Mouse (Mus musculus) cerebellum, adult 9-11 months (tissue): ENCODE measurements around the gene Ubl3.

Experiments used
- DNase-seq: peaks from one replicate; pipeline ENCODE4 v3.0.0; 2022

Gene Ubl3

DNA sequence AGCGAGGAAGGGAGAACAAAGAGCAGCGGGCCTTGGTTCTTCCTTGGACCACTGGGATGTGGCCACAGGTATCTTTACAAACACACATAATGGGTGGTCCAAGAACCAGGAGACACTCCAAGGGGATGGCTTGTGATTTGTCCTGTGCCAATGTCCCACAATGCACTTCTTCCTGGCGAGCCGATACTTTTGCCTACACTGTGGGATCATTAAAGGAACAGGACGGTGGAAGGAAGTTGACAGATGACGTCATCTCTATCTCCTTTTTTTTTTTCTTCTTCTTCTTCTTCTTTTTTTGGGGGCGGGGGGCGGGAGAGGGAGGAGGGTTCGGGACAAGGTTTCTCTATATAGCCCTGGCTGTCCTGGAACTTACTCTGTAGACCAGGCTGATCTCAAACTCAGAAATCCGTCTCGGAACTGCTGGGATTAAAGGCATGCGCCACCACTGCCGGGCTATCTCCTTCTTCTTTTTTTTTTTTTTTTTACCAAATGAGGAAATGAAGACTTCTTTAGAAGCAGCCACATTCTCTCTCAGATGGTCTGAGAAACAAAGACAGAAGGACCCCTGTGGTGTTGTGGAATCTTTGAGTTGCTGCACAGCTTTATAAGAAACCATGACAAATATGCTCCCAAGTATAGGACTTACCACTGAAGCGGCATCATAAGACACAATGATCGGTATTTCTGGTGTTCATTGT lies 6.8 kb upstream of the Ubl3 start:
- DNase-seq: no peak

DNA sequence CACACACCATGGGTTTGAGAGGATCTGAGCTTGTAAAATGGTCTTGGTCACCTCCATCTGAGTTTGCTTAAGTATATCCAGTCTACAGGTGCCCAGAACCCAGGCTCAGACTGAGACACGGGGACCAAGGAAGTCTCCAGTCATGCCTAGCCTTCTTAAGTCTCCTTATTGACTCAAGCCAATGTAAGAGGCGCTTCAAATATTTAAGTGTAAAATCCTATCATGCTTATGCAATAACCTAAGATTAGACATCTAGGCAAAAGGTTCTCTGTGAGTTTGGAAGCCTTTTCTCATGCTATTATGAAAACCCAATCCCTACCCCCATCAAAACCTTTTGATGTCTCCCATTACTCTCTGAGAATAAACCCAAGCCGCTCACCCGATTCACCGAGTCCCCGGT lies 5.9 kb upstream of the Ubl3 start:
- DNase-seq: no peak

DNA sequence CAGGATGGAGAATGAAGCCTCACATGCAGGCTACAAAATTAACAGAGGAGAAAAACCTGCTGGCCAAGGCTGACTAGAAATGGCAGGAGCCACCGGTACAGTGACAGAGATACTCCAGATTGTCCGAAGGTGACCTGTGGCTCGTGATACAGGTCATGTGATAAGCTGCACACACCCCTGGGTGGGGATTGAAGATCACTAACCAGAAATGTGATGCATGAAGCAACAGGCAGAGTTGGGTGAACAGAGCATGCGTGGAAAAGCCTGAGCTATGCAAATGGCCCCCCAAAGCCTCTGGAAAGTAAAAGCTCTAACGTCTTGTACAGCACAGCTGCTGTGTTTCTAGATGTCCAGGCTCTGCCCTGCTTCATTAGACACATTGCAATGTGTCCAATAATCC lies 3.9 kb upstream of the Ubl3 start:
- DNase-seq: no peak

DNA sequence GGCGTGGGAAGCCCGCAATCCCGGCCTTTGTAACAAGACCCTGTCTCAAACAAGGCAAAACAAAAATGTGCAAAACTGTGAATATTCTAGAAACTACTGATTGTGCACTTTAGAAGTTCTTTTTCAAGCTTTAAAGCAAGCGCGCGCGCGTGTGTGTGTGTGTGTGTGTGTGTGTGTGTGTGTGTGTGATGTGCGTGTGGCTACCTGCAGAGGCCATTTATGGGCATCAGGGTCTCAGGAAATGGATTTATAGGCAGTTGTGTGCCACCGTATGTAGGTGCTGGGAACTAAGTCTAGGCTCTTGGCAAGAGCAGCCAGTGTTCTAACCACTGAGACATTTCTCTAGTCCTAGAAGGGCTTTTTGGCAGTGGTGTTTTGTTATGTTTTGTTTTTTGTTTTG lies 2.6 kb upstream of the Ubl3 start:
- DNase-seq: no peak

DNA sequence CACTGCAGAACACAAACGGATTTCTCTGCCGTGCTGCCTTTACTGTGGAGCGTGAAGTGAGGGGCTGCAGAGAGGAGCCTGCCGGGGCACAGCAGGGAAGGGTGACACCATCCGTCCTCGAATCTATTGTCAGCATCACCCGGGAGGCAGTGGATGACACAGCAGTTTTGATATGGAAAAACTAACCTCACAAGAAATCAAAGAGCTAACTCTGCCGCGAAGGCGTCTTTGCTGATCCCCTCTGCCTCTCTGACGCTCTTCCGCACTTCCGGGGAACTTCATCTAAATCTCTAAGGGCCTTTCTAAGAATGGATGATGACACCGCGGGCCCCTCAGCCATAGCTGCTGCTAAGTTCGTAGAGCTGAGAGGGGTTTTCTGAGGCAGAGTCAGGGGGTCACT lies 2.1 kb upstream of the Ubl3 start:
- DNase-seq: no peak

DNA sequence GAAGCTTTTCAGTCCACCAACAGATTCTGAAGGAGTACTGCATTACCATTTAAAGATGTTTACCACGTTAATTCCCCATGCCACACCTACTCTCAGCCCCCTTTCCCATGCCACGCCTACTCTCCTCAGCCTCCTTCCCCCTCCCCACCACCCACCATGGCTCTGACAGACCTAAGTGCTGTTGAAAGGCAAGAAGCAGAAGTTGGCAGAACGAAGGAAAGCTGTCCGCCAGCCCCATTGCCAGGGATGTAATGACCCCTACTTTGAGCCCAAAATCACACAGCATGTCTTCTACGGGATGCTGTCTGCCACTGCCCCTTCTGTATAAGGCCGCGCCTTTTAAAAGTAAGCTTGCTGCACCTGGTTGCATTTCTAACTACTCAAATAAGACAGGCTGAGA lies 1.7 kb upstream of the Ubl3 start:
- DNase-seq: peak; percentile 34

DNA sequence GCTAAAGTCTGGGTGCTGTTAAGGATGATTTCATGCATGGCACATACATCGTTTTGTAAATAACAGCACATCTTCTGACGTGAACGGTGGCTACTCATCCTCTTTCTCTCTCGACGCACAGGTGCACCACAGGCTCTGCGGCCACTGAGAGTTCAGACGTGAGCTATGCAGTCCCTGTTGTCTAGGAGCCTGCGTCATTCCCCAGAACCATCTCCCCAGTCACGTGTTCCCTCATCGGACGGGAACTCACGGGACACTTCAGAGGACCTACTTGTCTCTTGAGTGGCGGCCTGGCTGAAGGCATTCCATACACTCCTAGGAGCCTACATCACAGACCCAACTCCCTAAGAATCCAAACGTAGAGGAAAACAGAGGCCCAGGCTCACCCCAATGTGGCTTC lies 1.1 kb upstream of the Ubl3 start:
- peak; percentile 61 for DNase-seq

DNA sequence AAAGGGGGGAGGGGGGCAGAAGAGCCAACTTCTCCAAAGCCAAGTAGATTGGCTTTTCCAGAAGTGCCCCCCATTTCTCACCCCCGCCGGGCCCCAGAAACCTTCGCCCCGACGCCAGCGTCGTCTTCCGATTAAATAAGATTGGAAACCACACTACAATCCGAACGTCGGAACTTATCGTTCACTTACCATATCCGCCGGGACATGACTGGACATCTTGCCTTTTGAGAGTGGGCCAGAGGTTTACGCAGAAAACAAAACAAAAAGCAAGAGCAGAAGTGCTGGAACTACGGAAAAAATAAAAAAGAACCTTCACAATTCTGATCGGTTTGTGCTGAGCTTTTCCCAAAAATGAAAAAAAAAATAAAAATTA lies 839 bp downstream of the Ubl3 start:
- peak; percentile 59 for DNase-seq

DNA sequence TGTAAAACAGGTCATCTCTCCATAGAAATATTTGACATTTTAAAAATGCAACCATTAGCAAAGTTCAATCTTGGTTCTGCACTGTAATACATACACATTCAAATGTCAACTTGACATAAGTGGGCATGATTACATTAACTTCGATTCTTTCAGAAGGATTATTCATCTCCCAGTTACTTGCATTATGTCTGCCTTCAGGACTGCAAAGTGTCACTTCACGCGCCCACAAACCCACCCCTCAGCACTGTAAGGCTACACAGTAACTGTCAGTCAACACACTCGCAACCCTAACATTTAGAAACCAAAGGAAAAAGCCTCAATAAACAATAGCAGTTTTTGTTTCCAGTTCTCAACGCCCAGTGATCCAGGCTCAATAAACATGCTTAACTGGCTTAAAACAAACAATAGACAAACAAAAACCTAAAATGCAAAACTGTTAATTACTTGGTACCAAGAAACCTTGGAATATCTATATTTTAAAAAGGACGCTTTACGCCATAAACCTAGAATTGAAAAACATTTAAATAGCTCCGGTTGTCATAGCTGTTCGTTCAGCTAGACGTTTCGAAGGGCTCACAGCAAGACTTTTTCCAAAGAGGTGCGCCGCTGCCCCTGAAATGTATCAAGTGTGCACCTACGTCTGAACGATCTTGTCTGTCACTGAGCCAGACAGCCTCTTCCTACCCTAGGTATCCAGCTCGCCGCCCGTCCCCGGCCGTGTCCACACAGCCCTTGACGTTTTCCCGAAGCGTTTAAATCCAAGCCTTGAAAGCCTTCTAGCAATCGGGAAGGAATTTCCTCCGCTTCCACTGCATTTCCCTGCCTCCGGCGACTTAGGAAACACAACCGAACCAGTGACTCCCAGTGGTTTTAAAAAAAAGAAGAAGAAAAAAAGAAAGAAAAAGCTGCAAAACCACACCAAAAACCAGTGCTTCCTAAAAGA lies 1.5 kb downstream of the Ubl3 start:
- DNase-seq: peak; percentile 71

DNA sequence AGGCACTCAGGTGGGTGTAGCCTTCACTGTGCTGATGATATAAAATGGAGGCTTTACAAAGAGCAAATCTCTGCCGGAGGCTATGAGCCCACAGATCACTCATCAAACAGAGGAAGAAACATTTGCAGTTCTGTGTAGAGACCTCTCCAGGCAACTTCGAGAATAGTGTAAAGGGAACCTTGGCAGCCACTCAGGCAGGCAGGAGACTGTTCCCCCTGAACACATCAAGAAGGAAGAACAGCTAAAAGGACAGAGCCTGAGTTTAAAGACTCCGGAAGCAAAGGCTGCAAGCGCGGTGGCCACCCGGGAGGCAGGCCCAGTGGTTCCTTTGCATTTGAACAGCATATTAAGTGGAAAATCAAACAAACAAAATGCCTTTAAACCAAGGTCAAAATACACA lies 2.2 kb downstream of the Ubl3 start:
- DNase-seq: peak; percentile 42

DNA sequence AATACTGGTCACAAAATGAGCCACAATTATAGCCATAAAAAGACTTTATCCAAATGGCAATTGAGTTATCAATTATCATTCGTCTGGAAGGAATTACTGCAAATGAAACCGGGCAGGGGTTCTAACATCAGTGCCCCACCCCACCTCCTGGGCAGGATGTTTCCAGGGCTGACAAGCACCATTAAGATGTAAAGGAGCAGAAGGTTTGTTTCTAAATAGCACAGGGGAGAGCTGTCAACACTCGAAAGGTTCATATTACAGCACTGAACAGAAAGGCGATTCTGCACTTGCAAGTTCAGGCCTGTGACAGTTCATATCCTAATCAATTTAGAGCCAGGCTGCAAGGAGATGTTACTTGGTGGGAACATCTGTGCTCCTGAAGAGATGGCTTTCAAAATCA lies 3.3 kb downstream of the Ubl3 start:
- no peak for DNase-seq

DNA sequence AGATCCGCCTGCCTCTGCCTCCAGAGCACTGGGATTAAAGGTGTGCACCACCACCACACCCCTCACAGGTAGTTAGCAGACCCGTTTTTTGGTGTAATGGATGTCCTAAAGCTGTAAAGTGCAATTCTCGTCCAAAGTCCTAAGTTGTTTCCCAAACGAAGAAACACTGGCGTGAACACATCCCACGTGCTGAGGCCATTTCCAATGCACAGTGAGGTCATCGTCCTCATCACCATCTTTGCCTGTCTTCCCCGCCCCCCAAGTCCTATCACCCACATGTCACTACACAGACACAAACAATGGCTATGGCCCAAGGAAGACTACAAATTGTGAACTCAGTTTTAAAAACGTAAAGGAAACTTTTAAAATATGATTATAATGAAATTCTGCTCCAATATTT lies 4.0 kb downstream of the Ubl3 start:
- DNase-seq: no peak

DNA sequence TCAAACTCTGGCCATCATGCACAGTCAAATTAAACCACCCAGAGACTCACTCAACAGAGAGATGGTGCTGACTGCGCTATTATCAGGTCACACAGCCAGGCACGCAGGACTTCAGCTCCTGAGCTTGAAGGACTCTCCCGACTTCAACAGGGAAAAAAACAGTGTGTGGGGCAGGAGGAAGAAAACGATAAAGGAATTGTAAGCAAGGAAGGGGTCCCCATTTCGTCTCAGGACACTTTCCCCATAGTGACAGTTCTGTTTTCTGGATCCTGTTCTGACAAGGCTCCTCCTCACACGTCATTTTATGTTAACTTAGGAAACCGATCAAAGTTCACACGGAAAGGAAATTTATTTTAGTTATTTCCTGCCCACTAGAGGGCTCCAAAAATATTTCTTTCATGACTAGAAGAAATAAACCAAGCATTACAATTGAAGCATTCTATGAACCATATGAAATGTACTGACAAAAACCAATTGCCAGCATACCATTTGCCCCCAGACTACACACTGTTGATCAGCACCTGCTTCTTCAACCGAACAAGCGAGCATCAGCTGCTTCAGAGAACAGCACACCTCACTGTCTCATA lies 4.6 kb downstream of the Ubl3 start:
- no peak for DNase-seq

DNA sequence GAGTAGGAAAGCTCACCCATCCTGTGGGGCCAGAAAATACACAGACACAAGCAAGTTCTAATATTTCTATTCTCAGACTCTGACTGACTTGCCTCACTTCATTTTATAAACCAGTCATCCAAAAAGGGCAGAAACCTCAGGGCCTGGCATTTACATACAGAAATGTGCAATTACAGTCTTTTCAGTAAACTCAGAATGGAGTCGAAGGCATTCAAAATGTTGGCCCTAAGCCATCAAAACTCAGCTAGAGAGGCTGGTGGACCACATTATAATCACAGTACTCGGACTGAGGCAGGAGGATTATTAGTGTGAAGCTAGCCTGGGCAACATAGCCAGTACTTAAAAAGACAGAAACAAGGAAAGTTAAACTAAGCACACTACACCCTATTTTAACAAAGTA lies 5.6 kb downstream of the Ubl3 start:
- no peak for DNase-seq

DNA sequence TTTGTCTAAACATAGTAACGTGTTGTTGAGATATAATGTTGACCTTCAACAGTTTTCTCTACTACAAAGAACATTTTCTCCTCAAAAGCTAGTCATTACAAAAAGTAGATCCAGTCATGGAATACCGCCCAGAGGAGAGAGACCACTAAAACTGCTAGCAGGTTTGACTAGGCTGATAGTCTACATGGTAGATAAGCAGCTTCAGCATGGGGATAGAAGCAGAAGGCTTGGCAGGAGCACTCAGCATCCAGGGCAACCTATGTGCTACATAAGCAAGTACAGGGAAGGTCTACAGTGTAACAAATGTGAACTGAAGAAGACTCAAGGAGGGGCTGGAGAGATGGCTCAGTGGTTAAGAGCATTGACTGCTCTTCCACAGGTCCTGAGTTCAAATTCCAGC lies 7.9 kb downstream of the Ubl3 start:
- no peak for DNase-seq

DNA sequence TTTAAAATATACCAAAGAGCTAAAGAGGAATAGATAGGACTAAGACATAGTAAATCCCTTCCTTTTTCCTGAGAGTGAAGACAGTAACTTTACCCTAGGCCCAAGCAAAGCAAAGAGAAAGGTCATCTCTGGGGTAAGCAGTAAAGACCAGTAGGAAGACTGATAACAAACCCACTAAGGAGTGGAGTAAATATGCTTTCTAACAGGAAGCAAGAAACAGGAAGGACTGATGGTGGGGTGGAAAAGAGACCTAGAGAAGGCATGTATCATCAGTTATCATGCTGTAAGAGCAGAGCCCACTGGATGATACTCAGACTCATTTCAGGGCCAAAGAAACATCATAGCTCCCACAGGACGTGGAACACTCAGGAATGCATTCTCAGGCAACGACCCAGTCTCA lies 10.4 kb downstream of the Ubl3 start:
- no peak for DNase-seq

DNA sequence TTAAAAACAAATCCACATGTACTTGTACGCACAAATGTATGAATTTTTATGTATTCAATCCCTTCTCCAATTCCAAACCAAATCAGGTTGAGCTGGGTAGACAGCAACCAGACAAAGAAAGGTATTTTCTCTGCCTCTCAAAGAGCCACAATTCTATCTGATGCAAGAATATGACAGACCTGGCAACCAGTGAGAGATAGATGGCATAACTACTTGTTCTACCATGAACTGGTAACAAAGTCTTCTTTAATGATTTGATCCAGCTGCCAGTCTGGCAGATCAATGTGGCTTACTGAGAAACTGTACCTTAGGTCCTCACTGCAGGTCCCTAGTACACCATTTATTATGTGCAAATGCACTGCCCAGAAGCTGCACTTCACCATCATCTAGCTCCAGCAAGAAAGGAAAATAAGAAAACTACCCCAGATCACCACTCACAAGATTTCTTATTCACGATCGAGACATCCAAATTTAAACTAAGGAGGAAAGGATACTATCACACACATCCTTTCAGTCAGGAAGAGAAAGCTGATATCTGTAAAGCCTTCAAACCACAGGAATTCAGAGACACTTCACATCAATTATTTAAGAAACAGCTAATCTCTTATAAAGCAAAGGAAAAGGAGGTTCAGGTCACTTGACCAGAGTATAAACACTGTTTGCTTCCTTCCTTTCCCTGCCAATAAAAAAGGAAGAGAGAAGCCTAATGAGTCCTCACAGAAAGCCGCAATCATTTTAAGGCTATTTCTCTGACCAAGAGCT lies 16.7 kb downstream of the Ubl3 start:
- DNase-seq: no peak

DNA sequence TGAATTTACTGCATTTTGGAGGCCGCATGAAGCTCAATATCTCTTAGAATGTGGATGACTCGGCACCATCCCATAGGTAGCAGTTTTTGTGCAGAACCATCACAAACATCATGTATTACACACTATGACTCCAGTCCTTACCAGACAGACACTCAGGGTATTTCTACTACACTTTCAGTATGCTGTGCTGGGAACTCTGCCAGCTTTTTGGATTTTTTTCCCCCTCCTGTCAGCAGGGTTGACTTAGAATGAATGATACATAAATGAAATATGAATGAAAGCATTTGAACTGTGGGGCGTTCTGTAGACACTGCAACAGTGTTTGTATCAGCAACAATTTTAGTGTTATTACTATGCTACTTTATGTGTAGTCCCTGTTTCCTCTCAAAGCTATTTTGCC lies 17.9 kb downstream of the Ubl3 start:
- DNase-seq: peak; percentile 41

DNA sequence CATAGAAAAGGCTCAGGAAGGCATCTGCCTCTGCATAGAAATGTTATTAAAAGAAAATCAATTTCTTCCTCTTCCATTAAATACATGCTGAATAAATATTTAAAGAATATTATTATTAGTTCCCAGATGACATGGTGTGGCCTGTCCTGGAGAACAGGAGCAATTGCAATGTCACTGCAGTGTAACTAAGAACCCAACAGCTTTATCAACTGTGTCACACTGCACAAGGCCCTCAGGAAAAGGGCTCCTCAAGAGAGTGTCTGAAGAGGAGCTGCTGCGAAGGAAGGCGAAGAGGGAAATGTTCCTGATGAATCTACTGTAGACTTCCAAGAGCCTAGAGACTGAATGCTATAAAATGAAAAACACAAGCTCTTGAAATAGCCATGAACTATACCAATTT lies 18.7 kb downstream of the Ubl3 start:
- no peak for DNase-seq

DNA sequence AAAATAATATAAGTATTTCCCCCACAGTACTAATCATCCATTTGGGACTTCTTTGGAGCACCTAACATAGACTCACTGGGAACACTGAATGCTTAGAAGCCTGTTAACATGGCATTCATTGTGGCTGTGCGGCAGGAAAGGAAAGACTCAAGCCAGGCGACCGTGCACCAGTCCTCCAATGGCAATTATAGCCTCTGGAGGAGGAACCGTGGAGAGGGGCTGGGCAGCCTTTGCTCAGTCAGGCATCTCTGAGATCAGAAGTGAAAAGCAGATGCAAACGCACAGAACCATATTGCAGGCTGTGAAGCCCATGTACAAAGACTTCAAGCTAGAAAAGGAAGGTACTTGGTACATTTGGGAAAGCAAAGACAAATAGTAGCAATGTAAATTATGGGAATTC lies 20.4 kb downstream of the Ubl3 start:
- DNase-seq: no peak

DNA sequence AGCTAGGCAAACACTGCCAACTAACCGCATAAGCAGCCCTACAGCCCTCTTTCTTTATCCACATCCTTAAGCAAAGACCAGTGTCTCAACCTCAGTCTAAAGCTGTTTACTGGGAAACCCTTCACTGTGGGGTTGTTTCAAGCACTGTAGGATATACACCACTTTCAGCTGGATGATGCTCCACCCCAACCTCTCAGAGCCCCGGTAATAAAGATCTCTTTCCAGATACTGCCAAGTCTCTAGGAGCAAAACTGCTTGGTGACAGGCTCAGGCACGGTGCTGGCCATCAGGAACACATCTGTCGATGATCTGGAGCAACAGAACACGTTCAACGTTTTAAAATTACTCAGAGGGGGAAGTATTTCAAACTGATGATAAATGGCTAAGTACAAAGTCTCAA lies 25.0 kb downstream of the Ubl3 start:
- DNase-seq: no peak

DNA sequence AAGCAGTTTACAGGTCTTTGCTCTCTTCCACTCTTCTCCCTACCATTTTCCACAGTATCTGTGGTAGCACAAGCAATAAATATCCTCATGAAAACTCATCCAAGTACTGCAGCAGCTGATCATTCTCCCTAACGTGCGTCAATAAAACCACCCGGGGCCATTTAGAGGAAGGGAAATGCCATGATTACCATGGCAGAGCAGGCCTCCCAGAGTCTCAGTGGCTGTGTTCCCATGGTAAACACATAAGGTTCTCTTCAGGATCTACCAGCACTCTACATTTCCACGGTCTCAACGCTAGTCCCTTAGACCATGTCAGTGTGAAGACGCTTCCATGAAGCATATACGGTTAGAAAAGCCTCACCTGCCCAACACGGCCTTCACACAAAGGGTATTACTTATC lies 26.0 kb downstream of the Ubl3 start:
- no peak for DNase-seq

DNA sequence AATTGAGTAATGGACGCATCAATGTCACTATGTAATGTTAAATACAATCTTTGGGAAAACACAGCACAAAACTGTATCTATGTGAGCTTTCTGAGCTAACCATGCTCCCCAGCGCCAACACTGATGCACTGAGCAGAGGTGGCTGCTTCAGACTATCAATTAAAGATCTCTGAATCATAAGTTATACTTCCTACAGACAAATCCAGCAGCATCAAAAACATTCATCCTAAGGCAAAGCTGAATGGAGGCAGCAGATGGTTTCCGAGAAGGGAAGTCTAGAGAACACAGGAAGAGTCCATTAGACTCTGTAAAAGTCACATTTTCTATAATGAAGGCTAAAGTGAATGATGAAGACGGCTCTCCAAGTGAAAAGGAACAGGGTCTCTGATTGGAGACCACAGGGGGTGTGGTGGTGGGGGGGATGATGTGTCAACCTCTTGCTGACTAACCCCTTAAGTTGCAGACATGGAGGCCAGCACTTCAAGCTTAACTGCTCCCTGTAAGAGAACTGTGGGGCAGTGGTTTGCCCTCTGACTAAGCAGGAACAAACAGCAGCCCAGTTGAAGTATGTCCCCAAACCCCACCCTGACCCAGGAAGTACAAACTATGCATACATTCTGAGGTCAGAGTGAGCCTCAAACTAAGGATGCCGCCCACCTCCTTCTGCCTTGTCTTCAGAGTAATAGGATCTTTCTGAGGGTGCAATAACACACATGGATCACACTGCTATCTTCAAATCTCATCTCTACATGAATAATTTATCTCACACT lies 29.2 kb downstream of the Ubl3 start:
- DNase-seq: no peak
